Mouse (Mus musculus): ENCODE results near the gene Zfp157. TPM values are rescaled to one million over a fixed set of nuclear protein-coding genes. Genes with fewer than 3 reads are reported as not detected.

Gene Zfp157
- polyA plus RNA-seq, 1 experiment from 2014 or later, result 25.3 TPM

Other genes with a start within 250 kb of the Zfp157 start
- gene Mblac1, start 247.2 kb upstream of the Zfp157 start, polyA plus RNA-seq (2015; fragmentation: Nextera tagmentation; extraction: Ambion mirVana), result 11.4 and 12.8 TPM in 2 replicates
- 0.22 and 0.36 TPM in 2 replicates for gene Nxpe5, start 215.6 kb upstream of the Zfp157 start, polyA plus RNA-seq (2015; fragmentation: Nextera tagmentation; extraction: Ambion mirVana)
- gene Lamtor4, start 186.0 kb upstream of the Zfp157 start, polyA plus RNA-seq (2015; fragmentation: Nextera tagmentation; extraction: Ambion mirVana), result 77.6 and 87.0 TPM in 2 replicates
- gene BC037034, start 177.4 kb upstream of the Zfp157 start, polyA plus RNA-seq (2015; fragmentation: Nextera tagmentation; extraction: Ambion mirVana), result 3.2 and 4.3 TPM in 2 replicates
- 0.86 and 1.5 TPM in 2 replicates for gene Gal3st4, start 168.6 kb upstream of the Zfp157 start, polyA plus RNA-seq (2015; fragmentation: Nextera tagmentation; extraction: Ambion mirVana)
- 0.06 and 0.16 TPM in 2 replicates for gene Gm43720, start 161.5 kb upstream of the Zfp157 start, polyA plus RNA-seq (2015; fragmentation: Nextera tagmentation; extraction: Ambion mirVana)
- 8.1 and 9.1 TPM in 2 replicates for gene Gpc2, start 161.5 kb upstream of the Zfp157 start, polyA plus RNA-seq (2015; fragmentation: Nextera tagmentation; extraction: Ambion mirVana)
- 1.7 and 1.8 TPM in 2 replicates for gene Stag3, start 161.2 kb upstream of the Zfp157 start, polyA plus RNA-seq (2015; fragmentation: Nextera tagmentation; extraction: Ambion mirVana)
- 0.13 TPM in 1 of 2 replicates, not detected in the other for gene Pvrig, start 99.5 kb upstream of the Zfp157 start, polyA plus RNA-seq (2015; fragmentation: Nextera tagmentation; extraction: Ambion mirVana)
- not detected in 2 replicates for gene 1700123K08Rik, start 123.2 kb downstream of the Zfp157 start, polyA plus RNA-seq (2015; fragmentation: Nextera tagmentation; extraction: Ambion mirVana)
- gene Zfp68, start 178.3 kb downstream of the Zfp157 start, polyA plus RNA-seq (2015; fragmentation: Nextera tagmentation; extraction: Ambion mirVana), result 57.8 and 59.8 TPM in 2 replicates
- gene A430033K04Rik, start 181.4 kb downstream of the Zfp157 start, polyA plus RNA-seq (2015; fragmentation: Nextera tagmentation; extraction: Ambion mirVana), result 6.4 and 8.1 TPM in 2 replicates